Mouse (Mus musculus) heart, embryonic 15.5 days (tissue): ENCODE measurements around the gene Vmo1. TPM values are rescaled to one million over a fixed set of nuclear protein-coding genes. Genes with fewer than 3 reads are reported as not detected.
A peak's percentile ranks its signal among the peaks of the same experiment; 100 is the strongest.
"Not testable (repeated sequence)": the region's sequence is repeated elsewhere in the genome, so short reads cannot be mapped to it uniquely, and the experiment has no call there.

ENCODE experiments used
- ATAC-seq: fragments of 200-750 bp; cut with Nextera tagmentation; replicated peaks from 2 replicates; pipeline ENCODE4 v1.8.0; 2017; ENCODE audit warnings: low read depth, moderate TSS enrichment; ENCODE audit not compliant: insufficient number of reproducible peaks, insufficient read depth, low FRiP score
- H3K27ac ChIP-seq: fragments of 300-500 bp; sonication (generic); 2 replicates; pipeline ENCODE4 v1.5.1; 2015; ENCODE audit warnings: mild to moderate bottlenecking, inconsistent platforms
- H3K27me3 ChIP-seq: fragments of 300-500 bp; sonication (generic); 2 replicates; pipeline ENCODE4 v1.6.1; 2015; ENCODE audit warnings: inconsistent platforms
- H3K36me3 ChIP-seq: fragments of 300-500 bp; sonication (generic); 2 replicates; pipeline ENCODE4 v1.6.1; 2015; ENCODE audit warnings: mild to moderate bottlenecking, inconsistent platforms
- H3K4me1 ChIP-seq: fragments of 300-500 bp; sonication (generic); replicated peaks from 2 replicates; pipeline ENCODE4 v1.6.1; 2015; ENCODE audit warnings: inconsistent platforms
- H3K4me2 ChIP-seq: fragments of 300-500 bp; sonication (generic); 2 replicates; pipeline ENCODE4 v1.6.1; 2015; ENCODE audit warnings: inconsistent platforms, mild to moderate bottlenecking, moderate library complexity
- H3K4me3 ChIP-seq: fragments of 300-500 bp; sonication (generic); 2 replicates; pipeline ENCODE4 v1.5.1; 2015; ENCODE audit warnings: mild to moderate bottlenecking, inconsistent platforms
- H3K9ac ChIP-seq: fragments of 300-500 bp; sonication (generic); 2 replicates; pipeline ENCODE4 v1.6.1; 2015; ENCODE audit warnings: mild to moderate bottlenecking, inconsistent platforms
- H3K9me3 ChIP-seq: fragments of 300-500 bp; sonication (generic); replicated peaks from 2 replicates; pipeline ENCODE4 v1.6.1; 2016; ENCODE audit warnings: inconsistent platforms
- WGBS: fragments of 180-500 bp; shearing (Covaris S2); methylation state at CpG from one replicate; pipeline ENCODE4 v1.1.7; 2015; ENCODE audit warnings: mixed read lengths; 5-methylcytosine and 5-hydroxymethylcytosine counted together
- polyA plus RNA-seq: library from polyadenylated mRNA; unstranded; fragments of >200 nt; fragmentation: Nextera tagmentation; extraction: Ambion mirVana; gene quantifications from 2 replicates; pipeline ENCODE4 v1.2.1, GENCODE M21; 2015

The Vmo1 gene
- polyA plus RNA-seq, 1 experiment from 2014 or later = 0.19 TPM

DNA sequence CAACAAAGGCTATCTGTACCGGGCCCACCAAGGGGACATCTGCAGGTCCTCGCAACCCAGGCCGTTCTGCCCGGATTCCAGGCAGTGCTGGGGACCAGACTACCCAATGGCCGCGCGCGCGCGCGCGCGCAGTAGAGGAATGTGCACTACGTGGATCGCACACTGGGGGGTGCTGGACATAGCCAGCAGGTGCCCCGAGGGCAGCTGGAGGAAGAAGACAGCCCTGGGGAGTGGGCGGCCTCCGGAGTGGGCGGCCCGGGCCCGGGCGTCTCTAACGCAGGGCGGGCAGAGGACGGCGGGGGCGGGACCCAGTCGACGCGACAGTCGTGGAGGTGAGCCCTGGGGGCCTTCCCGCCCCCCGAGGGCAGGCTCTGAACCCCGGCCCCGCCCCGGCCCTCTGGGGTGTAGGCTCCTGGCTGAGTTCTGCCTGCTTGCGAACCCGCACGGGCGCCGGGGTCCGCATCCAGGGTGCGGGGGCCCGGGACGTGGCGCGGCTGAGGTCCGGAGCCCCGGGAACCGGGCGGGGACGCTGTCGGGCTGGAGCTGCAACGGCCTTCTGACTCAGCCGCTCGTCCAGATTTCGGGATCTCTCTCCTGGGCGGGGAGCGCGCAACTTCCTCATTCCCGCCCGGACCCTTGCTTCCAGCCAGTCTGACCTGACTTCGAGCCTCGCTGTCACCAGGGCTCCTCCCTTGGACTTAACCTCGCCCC lies 25.6 kb upstream of the Vmo1 start, which contains the start of gene Pld2:
TSS of gene Pld2 (plus strand) at position 188 of the 711 bp plus-strand sequence.
- under 1% methylated on average over 65 of the region's 65 CpGs for WGBS
- peak within 1 kb of the TSS; percentile 83 for H3K27ac ChIP-seq

DNA sequence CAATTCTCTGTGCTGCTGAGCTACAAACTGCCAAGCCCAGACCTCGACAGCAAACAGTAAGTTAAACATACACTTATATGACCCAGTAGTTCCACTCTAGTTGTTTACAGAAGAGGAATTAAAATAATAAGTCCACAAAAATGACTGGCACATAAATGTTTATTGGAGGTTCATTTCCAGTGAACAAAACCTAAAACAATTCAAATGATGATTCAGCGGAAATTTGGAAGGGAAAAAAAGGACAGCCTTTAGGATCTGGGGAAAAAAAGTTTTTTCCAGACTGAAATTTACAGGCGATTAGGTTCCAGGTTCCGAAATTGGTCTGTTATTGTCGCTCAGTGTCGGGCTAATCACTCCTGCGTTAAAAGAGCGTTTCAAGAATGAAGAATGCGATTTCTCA lies 25.0 kb upstream of the Vmo1 start:
- Histone ChIP-seq H3K9ac (peak overlapping the region; percentile 77), H3K27ac (peak overlapping the region; percentile 83)
- no peak for ATAC-seq

More for the DNA sequence above, 25.6 kb upstream of the Vmo1 start, which contains the start of gene Pld2:
- H3K4me3 ChIP-seq = peak within 1 kb of the TSS; percentile 83
- peak within 1 kb of the TSS; percentile 77 for H3K9ac ChIP-seq
- H3K36me3 ChIP-seq = no peaks in the 10 kb centered on the region
- H3K4me2 ChIP-seq = peak within 1 kb of the TSS; percentile 83
- H3K4me1 ChIP-seq = peaks cover 25% of the 10 kb centered on the region
- no peaks in the 10 kb centered on the region for H3K27me3 ChIP-seq
- H3K9me3 ChIP-seq = no peaks in the 10 kb centered on the region
- ATAC-seq = peak; percentile 95

DNA sequence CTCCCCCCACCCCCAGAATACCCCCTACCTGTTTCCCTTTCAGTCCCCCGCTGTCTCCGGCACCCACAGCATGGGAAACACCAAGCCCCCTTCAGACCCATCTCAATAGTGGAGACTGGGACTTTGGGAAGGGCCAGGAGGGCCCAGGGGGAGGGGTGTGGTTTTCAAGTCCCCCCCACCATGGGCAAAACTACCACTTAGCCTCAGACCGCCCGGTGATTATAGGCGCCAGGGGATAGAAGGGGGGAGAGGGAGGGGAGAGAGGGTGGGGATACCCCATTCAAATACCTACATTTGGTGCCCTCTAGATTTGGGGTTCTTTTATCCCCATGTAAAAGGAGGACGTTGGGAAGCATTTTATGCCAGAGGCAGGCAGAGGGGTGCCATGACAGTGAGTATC lies 18.4 kb upstream of the Vmo1 start, which contains the start of gene Gm40193:
TSS of gene Gm40193 (minus strand) at position 101 of the 400 bp plus-strand sequence.
- no peak for ATAC-seq
- Histone ChIP-seq H3K27me3 (no peaks in the 10 kb centered on the region), H3K4me2 (no peak within 1 kb of the TSS), H3K4me1 (no peaks in the 10 kb centered on the region), H3K9me3 (no peaks in the 10 kb centered on the region), H3K4me3 (no peak within 1 kb of the TSS), H3K9ac (no peak within 1 kb of the TSS), H3K36me3 (peaks cover 9% of the 10 kb centered on the region), H3K27ac (no peak within 1 kb of the TSS)
- 78% methylated on average over 6 of the region's 6 CpGs for WGBS

More for the DNA sequence above, 25.0 kb upstream of the Vmo1 start:
- H3K36me3 ChIP-seq = no peaks in the 10 kb centered on the region
- H3K4me2 ChIP-seq = peak overlapping the region; percentile 83
- no peaks in the 10 kb centered on the region for H3K27me3 ChIP-seq
- WGBS = 14% methylated on average over 9 of the region's 9 CpGs
- H3K9me3 ChIP-seq = no peaks in the 10 kb centered on the region
- H3K4me1 ChIP-seq = peaks cover 21% of the 10 kb centered on the region
- H3K4me3 ChIP-seq = peak overlapping the region; percentile 83

DNA sequence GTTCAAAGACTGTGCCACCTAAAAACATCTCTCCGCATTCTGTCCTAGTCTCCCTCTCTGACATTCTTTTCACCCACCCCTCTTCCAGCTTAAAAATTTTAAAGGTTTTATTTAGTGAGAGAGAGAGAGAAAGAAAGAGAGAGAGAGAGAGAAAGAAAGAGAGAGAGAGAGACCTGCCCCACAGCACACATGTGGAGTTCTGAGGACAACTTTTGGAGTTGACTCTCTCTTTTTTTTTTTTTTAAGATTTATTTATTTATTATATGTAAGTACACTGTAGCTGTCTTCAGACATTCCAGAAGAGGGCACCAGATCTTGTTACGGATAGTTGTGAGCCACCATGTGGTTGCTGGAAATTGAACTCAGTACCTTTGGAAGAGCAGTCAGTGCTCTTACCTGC lies 16.6 kb upstream of the Vmo1 start:
- not testable (repeated sequence) for H3K4me2 ChIP-seq, H3K4me3 ChIP-seq, H3K27ac ChIP-seq, ATAC-seq, H3K9me3 ChIP-seq, H3K4me1 ChIP-seq, H3K9ac ChIP-seq, H3K27me3 ChIP-seq
- peaks cover 24% of the 10 kb centered on the region for H3K36me3 ChIP-seq
- 77% methylated on average over 2 of the region's 2 CpGs for WGBS

DNA sequence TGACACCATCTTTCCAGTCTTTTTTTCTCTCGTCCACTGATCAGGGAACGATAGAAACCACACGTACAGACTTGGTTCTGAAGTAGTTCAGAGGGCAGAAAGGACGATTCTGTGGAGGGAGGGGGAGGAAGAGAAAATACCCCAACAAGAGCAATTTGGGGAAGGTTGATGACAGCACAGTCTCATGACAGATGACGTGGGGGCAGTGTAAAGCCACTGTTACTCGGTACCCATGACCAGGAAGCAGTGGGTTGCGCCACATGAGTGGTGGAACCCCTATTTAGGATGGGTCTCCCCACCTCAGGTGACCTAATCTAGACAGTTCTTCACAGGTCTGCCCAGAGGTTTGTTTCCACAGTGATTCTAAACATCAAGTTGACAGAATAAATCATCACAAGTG lies 14.2 kb upstream of the Vmo1 start:
- 82% methylated on average over 7 of the region's 7 CpGs for WGBS
- Histone ChIP-seq H3K9ac (no peak overlapping the region), H3K27ac (no peak overlapping the region), H3K4me2 (no peak overlapping the region), H3K9me3 (no peaks in the 10 kb centered on the region), H3K36me3 (peaks cover 24% of the 10 kb centered on the region), H3K4me1 (peaks cover 9% of the 10 kb centered on the region), H3K27me3 (no peaks in the 10 kb centered on the region), H3K4me3 (no peak overlapping the region)
- no peak for ATAC-seq

DNA sequence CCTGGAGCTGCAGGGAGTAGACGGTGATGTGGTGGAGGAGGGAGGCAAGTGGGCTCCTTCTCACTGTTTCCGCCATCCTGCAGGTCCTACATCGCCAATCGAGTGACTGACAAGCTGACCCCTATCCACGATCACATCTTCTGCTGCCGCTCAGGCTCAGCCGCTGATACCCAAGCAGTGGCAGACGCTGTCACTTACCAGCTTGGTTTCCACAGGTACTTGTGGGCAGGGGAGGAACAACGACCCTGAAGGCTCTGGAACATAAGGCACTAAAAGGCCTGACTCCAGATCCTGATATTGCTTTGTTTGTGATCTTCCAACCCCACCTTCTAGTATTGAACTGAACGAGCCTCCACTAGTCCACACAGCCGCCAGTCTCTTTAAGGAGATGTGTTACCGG lies 11.8 kb upstream of the Vmo1 start:
- peak overlapping the region; percentile 83 for H3K4me3 ChIP-seq
- no peak for ATAC-seq
- H3K36me3 ChIP-seq = peaks cover 24% of the 10 kb centered on the region
- H3K4me2 ChIP-seq = peak overlapping the region; percentile 79
- H3K4me1 ChIP-seq = peaks cover 9% of the 10 kb centered on the region
- H3K9me3 ChIP-seq = no peaks in the 10 kb centered on the region
- no peak overlapping the region for H3K27ac ChIP-seq
- 84% methylated on average over 12 of the region's 12 CpGs for WGBS
- H3K9ac ChIP-seq = peak overlapping the region; percentile 80
- H3K27me3 ChIP-seq = no peaks in the 10 kb centered on the region

DNA sequence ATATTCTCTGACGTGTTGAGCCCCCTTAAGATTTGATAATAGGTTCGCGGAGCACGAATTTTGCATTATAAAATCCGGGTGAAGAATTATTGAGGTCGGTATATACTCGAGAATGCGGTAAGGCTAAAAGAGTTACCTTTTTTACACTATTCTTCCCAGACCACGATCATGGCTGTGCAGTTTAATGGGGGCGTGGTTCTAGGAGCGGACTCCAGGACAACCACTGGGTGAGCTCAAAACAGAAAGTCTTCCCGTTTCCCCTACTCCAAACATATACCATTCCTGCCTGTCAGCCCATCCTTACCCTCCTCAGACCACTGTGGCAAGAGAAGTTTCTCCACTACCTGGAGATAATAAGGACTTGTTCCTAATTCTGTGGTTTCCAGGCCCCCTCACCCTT lies 11.3 kb upstream of the Vmo1 start:
- no peaks in the 10 kb centered on the region for H3K9me3 ChIP-seq
- peak overlapping the region; percentile 79 for H3K4me2 ChIP-seq
- peak overlapping the region; percentile 83 for H3K4me3 ChIP-seq
- WGBS = under 1% methylated on average over 12 of the region's 12 CpGs
- peak overlapping the region; percentile 80 for H3K9ac ChIP-seq
- H3K27me3 ChIP-seq = no peaks in the 10 kb centered on the region
- 0 out of 2 replicates have a peak overlapping the region, but pooled peaks have one; percentile 56 for H3K27ac ChIP-seq
- ATAC-seq = no peak
- peaks cover 10% of the 10 kb centered on the region for H3K4me1 ChIP-seq
- peaks cover 24% of the 10 kb centered on the region for H3K36me3 ChIP-seq

DNA sequence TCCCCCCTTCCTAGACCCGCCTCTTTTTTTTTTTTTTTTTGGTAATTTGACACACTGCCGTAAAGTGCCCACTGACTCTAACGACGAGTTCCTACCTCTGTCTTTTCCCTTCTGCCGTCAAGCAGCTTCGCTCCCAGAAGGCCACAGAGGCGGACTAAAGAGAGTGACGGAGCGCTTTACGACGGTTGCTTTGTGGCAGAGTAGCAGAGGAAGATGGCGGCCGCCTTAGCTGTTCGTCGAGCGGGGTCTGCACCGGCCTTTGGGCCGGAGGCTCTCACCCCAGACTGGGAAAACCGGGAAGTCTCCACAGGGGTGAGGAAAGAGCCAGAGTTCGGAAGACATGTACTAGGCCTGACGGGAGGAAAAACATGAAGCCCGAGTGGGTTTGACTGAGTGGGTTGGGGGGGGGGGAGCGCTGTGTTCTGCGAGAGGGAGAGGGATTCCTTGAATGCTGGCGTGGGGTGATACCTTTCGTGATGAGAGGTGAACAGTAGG lies 10.8 kb upstream of the Vmo1 start, which contains the start of gene Psmb6:
TSS of gene Psmb6 (plus strand) at position 184 of the 495 bp plus-strand sequence.
- Histone ChIP-seq H3K36me3 (peaks cover 24% of the 10 kb centered on the region), H3K9ac (peak within 1 kb of the TSS; percentile 80), H3K4me1 (peaks cover 15% of the 10 kb centered on the region), H3K4me3 (peak within 1 kb of the TSS; percentile 83), H3K27ac (peak within 1 kb of the TSS; percentile 56), H3K9me3 (no peaks in the 10 kb centered on the region), H3K4me2 (peak within 1 kb of the TSS; percentile 79), H3K27me3 (no peaks in the 10 kb centered on the region)
- under 1% methylated on average over 26 of the region's 26 CpGs for WGBS
- peak; percentile 96 for ATAC-seq

DNA sequence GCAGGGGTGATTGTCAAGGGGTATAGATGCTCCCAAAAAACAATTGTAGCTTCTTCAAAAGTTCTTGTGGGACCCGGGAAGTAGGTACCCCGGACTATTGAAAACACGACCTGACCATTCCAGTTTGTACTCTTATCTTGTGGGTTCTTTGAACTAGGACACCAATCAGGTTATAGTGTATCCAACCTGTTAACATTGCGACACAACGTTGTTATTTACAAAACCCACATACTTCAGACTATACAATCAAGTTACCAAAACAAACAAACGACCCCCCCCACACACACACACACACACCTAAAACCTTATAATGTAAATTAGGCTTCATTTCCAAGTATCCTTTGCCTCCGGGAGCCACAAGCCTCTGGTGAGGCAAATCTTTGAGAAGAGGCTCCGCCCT lies 10.4 kb upstream of the Vmo1 start:
- Histone ChIP-seq H3K4me3 (peak overlapping the region; percentile 83), H3K4me2 (peak overlapping the region; percentile 65), H3K27me3 (no peaks in the 10 kb centered on the region), H3K36me3 (peaks cover 24% of the 10 kb centered on the region), H3K9me3 (no peaks in the 10 kb centered on the region), H3K27ac (no peak overlapping the region), H3K4me1 (peaks cover 19% of the 10 kb centered on the region), H3K9ac (peak overlapping the region; percentile 40)
- ATAC-seq = no peak; the same call in 1 of the 2 replicates
- 5% methylated on average over 8 of the region's 8 CpGs for WGBS

DNA sequence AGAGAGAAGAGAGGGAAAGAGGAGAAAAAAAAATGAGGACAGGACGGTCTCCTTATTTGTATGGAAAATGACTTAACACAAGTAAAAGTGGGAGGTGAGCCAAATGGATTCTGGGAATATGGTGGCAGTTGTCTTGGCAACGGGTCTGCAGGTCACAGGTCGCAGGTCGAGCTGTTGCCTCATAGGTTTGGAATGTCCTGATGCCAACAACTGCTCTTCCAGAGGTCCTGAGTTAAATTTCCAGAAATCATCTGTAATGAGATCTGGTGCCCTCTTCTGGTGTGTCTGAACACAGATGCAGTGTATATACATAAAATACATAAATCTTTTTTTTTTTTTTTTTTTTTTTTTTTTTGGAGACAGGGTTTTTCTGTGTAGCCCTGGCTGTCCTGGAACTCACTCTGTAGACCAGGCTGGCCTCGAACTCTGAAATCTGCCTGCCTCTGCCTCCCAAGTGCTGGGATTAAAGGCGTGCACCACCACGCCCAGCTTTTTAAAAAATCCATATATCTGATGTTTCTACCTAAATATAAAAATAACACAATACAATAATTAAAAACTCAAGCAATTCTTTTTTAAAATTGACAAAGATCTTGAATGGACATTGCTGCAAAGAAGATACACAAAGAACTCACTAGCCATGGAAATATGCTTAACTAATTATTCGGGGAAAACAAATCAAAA lies 9.0 kb upstream of the Vmo1 start:
- H3K9me3 ChIP-seq, H3K27ac ChIP-seq, H3K4me2 ChIP-seq, H3K27me3 ChIP-seq, H3K9ac ChIP-seq, H3K4me3 ChIP-seq, ATAC-seq: not testable (repeated sequence)
- Histone ChIP-seq H3K4me1 (peaks cover 25% of the 10 kb centered on the region), H3K36me3 (peaks cover 21% of the 10 kb centered on the region)
- WGBS = 87% methylated on average over 8 of the region's 8 CpGs

DNA sequence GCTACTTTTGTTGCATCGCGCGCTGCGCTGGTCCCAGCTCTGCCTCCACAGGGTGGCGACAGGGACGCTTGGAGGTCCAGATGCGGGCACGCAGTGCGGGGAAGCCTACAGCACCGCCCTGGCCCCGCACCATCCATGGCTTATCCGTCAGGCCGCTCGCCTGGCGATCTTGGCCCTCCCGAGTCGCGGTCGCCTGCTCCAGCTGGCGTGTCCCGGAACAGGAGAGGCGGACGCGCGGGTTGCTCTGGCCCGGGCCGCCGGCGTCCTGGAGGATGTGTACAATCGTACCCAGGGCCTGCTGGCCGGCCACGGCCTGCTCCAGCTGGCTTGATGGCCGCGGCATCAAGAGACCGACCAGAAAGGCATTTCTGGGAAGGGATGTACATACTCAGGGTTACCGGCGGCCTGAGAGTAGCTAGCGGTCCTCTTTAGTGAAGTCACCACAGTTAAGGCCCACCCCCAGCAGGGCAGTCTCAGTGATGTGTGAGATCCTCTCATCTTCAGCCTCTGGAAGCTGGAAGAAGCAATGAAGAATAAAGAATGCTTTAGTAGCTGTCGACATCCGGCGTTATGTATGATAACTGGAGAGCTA lies 5.9 kb upstream of the Vmo1 start:
- Histone ChIP-seq H3K4me1 (peaks cover 15% of the 10 kb centered on the region), H3K9ac (peak overlapping the region; percentile 62), H3K4me3 (peak overlapping the region; percentile 46), H3K27ac (peak overlapping the region; percentile 70), H3K4me2 (peak overlapping the region; percentile 76), H3K36me3 (no peaks in the 10 kb centered on the region), H3K9me3 (no peaks in the 10 kb centered on the region), H3K27me3 (no peaks in the 10 kb centered on the region)
- WGBS = 3% methylated on average over 41 of the region's 41 CpGs
- ATAC-seq = peak; percentile 22; the same call in 1 of the 2 replicates
